Mouse (Mus musculus): ENCODE results near the gene Rad51d.
A peak's percentile ranks its signal among the peaks of the same experiment; 100 is the strongest.
"Not testable (repeated sequence)": the region's sequence is repeated elsewhere in the genome, so short reads cannot be mapped to it uniquely, and the experiment has no call there.

The Rad51d gene

GRCm38 (mm10) chr11:82854111-82854510 lies 36.3 kb downstream of the Rad51d start:
- no peak for DNase-seq

DNA sequence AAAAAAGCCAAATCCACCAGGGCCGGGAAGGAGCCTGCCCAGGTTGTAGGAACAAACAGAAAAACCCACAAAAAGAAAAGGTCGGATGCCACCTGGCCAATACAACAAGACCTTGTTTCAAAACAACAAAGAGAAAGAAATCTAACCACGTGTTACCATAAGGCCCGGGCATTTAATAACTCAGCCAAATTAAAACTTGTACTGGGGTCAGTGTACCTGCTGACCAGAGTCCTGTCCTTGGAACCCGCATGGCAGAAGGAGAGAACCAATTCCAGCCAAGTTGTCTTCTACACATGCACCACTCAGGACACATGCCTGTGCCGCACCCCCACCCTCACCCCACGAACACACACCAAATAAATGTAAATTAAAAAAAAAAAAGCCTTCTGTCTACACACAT lies 37.5 kb downstream of the Rad51d start:
- no peak for DNase-seq

DNA sequence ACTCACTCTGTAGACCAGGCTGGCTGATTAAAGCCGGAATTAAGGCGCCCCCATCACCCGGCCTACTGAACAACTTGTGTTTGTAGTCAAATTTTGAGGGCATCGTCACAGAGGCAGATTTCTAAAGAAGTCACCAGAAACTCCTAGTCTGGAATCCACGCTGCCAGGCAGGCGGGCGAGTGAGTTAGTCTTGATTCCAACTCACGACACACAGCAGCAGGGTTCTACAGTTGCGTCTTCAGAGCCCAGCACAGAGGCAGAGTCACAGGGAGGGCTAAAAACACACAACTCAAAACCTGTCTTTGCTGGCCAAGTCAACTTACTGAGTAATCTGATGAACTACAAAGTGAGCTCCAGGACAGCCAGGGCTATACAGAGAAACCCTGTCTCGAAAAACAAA lies 37.9 kb downstream of the Rad51d start:
- no peak for DNase-seq

- DNase-seq = no peak
Measured at GRCm38 (mm10) chr11:82852115-82852514, 38.3 kb downstream of the Rad51d start.

- no peak for DNase-seq
Measured at GRCm38 (mm10) chr11:82850259-82850658, 40.2 kb downstream of the Rad51d start.

DNA sequence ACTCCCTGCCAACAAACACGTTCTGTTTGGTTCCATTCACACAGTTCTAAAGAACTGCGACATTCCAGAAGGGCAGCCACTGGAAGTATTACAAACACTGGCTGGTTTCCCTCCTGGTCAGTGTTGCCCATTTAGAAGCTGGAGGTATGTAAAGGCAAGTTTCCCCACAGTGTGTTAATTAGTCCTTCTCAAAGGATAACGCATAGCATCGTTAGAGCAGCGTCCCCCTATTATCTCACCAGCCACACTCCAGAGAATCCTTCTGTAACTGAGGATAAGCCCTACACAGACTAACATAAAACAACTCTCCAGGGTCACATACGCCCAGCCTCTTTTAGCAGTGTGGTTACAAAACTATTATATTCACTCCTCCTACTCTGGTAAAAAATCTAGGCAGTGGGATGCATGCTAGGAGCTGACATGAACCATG lies 42.8 kb downstream of the Rad51d start:
- DNase-seq = no peak

DNA sequence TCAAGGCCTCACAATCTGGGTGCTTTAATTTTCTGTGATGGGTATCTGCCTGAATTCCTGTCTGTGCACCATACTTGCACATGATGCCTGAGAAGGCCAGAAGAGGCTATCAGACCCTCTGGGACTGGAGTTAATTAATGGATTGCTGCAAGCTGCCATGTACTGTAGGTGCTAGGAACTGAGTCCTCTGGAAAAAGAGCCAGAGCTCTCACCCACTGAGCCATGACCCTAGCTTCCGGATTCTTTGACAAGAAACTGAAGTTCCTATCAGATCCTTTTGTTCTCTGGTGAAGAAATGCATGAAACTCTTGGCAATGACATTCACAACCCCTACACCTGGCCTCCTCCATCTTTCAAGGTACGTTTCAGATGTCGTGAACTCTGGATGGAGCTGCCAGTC lies 43.5 kb downstream of the Rad51d start:
- no peak for DNase-seq

- DNase-seq = no peak
Measured at GRCm38 (mm10) chr11:82846079-82846436, 44.4 kb downstream of the Rad51d start.

DNA sequence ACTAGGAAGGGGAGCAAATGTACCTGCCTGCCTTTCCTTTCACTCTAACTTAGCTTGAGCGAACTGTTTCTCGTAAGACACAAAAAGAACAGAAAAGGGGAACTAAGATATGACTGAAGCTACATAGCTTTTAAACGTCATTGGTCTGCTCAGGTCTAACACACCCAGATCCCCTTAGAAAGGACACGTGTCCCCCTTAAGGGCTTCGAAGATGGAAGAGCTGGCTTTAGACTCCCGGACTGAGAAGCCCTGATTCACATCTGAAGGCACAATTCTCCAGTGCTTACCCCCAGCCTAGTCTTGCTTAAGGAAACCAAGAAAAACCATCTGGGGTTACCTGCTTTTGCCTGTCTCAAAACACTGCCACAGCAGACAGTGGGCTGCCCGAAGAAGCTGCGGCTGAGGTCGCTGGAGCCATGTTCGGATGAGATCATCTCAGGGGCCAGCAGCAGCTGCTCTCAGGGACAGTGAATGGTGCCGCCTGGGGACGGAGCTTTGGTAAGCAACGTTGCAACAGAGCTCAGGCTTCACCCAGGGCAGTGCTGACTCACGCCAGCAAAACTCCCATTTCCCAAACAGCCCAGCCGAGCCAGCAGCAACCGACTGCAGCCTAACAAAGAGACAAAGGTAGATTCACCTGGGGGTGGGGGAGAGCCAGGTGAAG lies 44.9 kb downstream of the Rad51d start:
- DNase-seq = peak; percentile 6

DNA sequence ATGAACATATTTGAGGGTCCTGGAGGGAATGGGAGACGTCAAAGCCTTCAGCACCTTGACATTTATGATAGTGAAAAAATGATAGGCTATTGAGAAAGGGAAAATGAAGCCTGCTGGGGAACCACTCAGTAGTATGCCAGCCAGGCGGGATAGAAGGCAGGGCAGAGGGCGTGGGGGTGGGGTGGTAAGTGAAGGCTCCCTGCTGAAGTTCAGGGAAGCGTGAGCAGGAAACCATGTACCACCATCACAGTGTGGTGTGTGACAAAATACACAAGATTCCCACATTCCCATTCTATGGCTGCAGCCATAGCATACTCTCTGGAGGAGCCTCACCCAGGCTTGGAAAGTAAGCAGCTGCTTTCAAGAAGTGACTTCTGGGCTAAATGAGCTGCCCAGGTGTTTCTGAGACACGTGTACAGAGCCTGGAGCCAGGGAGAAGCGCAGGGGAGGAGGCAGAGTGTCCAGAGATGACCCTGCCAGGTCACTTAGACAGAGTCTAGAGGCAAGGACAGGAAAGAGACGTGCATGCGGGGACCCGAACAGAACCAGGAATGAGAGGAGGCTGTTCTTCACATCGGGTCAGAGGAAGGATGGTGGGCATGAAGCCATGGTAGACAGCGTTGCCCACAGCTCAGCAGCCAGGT lies 45.5 kb downstream of the Rad51d start:
- DNase-seq = no peak

GRCm38 (mm10) chr11:82838511-82838910 lies 51.9 kb downstream of the Rad51d start:
- no peak for DNase-seq

DNA sequence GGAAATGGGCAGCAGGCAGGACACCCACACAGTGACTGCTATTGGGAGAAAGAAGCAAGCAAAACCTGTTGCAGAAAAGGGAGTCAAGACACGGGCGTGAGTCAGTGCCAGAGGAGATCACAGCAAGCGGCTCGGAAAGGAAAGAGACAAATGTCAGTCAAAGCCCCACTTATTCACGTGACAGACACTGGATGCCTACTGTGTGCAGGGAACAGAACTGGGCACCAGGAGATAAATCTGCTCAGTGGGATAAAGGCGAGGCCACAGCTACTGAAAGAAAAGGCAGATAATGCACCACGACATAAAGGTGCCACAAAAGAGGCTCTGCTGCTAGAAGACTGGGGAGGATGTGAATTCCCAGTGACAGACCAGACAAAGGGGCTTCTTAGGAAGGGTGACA lies 52.6 kb downstream of the Rad51d start:
- DNase-seq = no peak

GRCm38 (mm10) chr11:82837192-82837591 lies 53.2 kb downstream of the Rad51d start:
- no peak for DNase-seq

GRCm38 (mm10) chr11:82835616-82836432 lies 54.6 kb downstream of the Rad51d start:
- no peak for DNase-seq

DNA sequence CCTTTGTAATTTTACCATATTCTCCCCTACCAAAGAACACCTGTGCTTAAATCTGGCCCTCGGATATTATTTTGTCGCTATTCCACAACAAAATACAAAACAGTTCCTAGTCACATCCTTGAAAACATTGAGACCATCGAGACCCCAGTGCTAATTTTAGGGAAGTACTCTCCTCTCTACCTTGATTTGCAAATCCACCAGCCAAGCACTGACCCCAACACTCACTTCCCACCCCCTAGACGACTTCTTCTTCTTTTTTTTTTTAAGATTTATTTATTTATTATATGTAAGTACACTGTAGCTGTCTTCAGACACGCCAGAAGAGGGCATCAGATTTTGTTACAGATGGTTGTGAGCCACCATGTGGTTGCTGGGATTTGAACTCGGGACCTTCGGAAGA lies 56.1 kb downstream of the Rad51d start:
- DNase-seq = not testable (repeated sequence)

DNA sequence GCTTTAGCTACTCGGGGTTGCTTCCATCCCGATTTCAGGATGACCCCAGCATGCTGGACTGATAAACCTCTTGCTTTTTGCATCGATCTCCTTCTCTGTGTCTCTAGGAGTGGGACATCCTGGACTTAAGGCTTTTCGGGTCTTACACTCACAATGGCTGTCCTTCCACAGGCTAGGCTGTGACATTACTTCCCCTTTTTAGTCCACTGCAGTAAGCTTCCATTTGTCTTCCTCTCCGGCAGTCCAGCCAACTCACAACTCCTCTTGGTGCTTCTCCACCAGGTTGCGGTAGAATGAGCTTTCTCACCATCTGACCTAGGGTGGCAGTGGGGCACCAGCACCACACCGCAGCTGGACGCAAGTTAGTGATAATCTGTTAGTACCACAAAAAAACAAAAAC lies 56.5 kb downstream of the Rad51d start:
- DNase-seq = no peak

DNA sequence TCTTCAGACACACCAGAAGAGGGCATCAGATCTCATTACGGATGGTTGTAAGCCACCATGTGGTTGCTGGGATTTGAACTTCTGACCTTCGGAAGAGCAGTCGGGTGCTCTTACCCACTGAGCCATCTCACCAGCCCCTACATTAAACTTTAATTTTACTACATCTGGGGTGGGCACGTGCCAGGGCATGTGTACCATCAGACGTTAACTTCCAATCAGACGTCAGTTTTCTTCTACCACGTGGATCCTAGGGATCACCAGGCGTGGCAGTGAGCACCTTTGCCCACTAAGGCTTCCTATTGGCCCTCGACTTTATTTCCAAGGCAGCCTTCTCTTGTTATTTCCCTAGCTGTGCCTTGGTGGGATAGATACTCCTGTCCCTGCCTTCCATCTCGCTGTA lies 58.0 kb downstream of the Rad51d start:
- DNase-seq = not testable (repeated sequence)

- no peak for DNase-seq
Measured at GRCm38 (mm10) chr11:82831008-82831893, 59.2 kb downstream of the Rad51d start.

DNA sequence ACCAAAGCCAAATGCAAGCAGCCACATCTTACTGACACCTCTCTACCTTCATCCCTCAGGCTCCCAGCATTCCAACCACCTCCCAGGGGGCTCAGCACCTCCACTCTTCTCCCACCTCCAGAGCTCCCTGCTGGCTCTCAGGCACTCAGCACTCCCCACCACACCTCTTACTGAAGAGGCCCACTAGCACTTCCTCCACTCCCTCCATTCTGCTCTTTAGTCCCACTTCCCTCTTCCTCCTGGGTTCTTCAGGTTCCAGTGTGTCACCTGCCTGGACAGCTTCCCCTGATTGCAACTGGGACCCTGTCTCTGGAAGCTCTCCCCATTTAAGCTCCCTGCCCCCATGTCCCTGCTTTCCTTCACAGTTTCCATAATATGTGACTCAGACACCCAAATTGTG lies 63.6 kb downstream of the Rad51d start:
- DNase-seq = no peak

All from thymus, adult 18-20 months (tissue).